Mouse (Mus musculus) liver, adult 2 months (tissue): ENCODE results near the gene Pla2g2d. TPM values are rescaled to one million over a fixed set of nuclear protein-coding genes. Genes with fewer than 3 reads are reported as not detected.

Experiments used
- DNase-seq: peaks from one replicate; pipeline ENCODE4 v3.0.0-alpha.2; 2011; ENCODE audit warnings: low read depth, low spot score; ENCODE audit errors: extremely low read depth
- H3K27ac ChIP-seq: fragments of 200-500 bp; replicated peaks from 2 replicates; pipeline ENCODE4 v1.5.1; 2012; ENCODE audit warnings: low read depth, mild to moderate bottlenecking, control low read depth, inconsistent platforms, low read length; ENCODE audit not compliant: insufficient read depth
- H3K27me3 ChIP-seq: fragments of 200-500 bp; 2 replicates; pipeline ENCODE4 v1.6.1; 2012; ENCODE audit warnings: mild to moderate bottlenecking, moderate library complexity, low read length, inconsistent platforms; ENCODE audit not compliant: control insufficient read depth, insufficient read depth
- H3K36me3 ChIP-seq: fragments of 200-500 bp; 2 replicates; pipeline ENCODE4 v1.6.1; 2012; ENCODE audit warnings: low read length, inconsistent platforms; ENCODE audit not compliant: control insufficient read depth, insufficient read depth
- H3K4me1 ChIP-seq: fragments of 200-500 bp; 2 replicates; pipeline ENCODE4 v1.6.1; 2011; ENCODE audit warnings: low read length; ENCODE audit not compliant: control insufficient read depth, insufficient read depth
- H3K4me3 ChIP-seq: fragments of 200-500 bp; 2 replicates; pipeline ENCODE4 v1.5.1; 2011; ENCODE audit warnings: low read depth, mild to moderate bottlenecking, control low read depth, low read length, moderate library complexity; ENCODE audit not compliant: insufficient read depth
- H3K79me2 ChIP-seq: fragments of 200-500 bp; 2 replicates; pipeline ENCODE4 v1.6.1; 2012; ENCODE audit warnings: inconsistent platforms, mild to moderate bottlenecking, low read length, moderate library complexity; ENCODE audit not compliant: control insufficient read depth, insufficient read depth
- H3K9ac ChIP-seq: fragments of 200-500 bp; 2 replicates; pipeline ENCODE4 v1.6.1; 2012; ENCODE audit warnings: low read depth, mild to moderate bottlenecking, control low read depth, inconsistent platforms, low read length
- CTCF ChIP-seq: fragments of 200-500 bp; IDR thresholded peaks from 2 replicates; pipeline ENCODE4 v1.5.1; 2011; ENCODE audit warnings: low read depth, low read length, control low read depth
- POLR2A ChIP-seq: fragments of 200-500 bp; IDR thresholded peaks from 2 replicates; pipeline ENCODE4 v1.6.1; 2011; ENCODE audit warnings: low read length, control low read depth; ENCODE audit not compliant: insufficient read depth; ENCODE audit errors: extremely low read depth
- WGBS: fragments of 180-500 bp; shearing (Covaris S2); methylation state at CpG from one replicate; pipeline ENCODE4 v1.1.7; 2018; 5-methylcytosine and 5-hydroxymethylcytosine counted together
- polyA plus RNA-seq: library from polyadenylated mRNA; depleted of rRNA; stranded (reverse); fragments of >200 nt; gene quantifications from 2 replicates; pipeline ENCODE4 v1.2.3, GENCODE M21; 2012
- total RNA-seq: library from RNA; depleted of rRNA; stranded (reverse); fragments of >200 nt; gene quantifications from 2 replicates; pipeline ENCODE4 v1.2.3, GENCODE M21; 2014

Gene Pla2g2d
- total and polyA plus RNA-seq, 2 experiments: not detected

DNA sequence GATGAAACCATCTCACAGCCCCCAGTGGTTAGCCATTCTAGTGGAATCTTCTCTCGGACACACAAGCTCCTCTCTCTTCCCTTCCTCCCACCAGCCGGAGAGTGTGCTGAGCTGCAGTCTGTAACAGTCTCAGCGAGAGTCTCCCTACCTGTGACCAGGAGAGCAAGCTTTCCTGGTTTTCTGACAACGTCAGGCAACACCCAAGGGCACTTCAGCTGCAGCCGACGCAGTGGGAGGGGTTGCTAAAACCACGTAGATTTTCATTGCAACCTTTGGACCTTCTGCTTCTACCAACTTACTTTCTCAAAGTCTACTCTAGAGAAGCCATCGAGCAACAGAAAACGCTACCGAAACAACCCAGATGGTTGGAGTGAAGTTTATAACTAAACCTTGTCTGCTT is 3.6 kb upstream of the Pla2g2d start:
- no peak for DNase-seq
- Histone ChIP-seq H3K79me2 (no peaks in the 10 kb centered on the region), H3K27me3 (no peaks in the 10 kb centered on the region), H3K27ac (no peak overlapping the region), H3K4me1 (no peaks in the 10 kb centered on the region), H3K36me3 (no peaks in the 10 kb centered on the region), H3K9ac (no peak overlapping the region), H3K4me3 (no peak overlapping the region)
- 60% methylated on average over 10 of the region's 10 CpGs for WGBS
- TF ChIP-seq POLR2A: no peak
- TF ChIP-seq CTCF: no peak

DNA sequence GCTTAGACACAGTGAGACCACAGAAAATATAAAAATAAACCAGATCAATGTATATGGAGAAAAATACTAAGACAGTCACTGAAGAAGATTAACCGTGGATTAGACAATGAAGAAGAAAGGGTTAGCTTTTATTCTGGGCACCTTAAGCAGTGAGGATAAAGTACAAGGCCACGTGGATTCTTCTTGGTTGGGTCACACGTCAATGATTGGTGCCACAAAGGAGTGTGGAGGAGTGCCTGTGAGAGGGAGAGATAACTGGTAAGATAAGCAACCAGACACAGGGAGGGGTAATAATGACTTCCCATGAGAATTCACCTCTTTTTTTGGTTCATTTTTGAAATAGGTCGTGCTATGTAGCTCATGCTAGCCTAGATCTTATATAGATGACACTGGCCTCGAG is 3.1 kb upstream of the Pla2g2d start:
- no peaks in the 10 kb centered on the region for H3K4me1 ChIP-seq
- H3K79me2 ChIP-seq: no peaks in the 10 kb centered on the region
- no peak for TF ChIP-seq CTCF
- TF ChIP-seq POLR2A: no peak
- no peak overlapping the region for H3K4me3 ChIP-seq
- no peaks in the 10 kb centered on the region for H3K36me3 ChIP-seq
- 75% methylated on average over 5 of the region's 5 CpGs for WGBS
- H3K27ac ChIP-seq: no peak overlapping the region
- no peaks in the 10 kb centered on the region for H3K27me3 ChIP-seq
- no peak for DNase-seq
- H3K9ac ChIP-seq: no peak overlapping the region

DNA sequence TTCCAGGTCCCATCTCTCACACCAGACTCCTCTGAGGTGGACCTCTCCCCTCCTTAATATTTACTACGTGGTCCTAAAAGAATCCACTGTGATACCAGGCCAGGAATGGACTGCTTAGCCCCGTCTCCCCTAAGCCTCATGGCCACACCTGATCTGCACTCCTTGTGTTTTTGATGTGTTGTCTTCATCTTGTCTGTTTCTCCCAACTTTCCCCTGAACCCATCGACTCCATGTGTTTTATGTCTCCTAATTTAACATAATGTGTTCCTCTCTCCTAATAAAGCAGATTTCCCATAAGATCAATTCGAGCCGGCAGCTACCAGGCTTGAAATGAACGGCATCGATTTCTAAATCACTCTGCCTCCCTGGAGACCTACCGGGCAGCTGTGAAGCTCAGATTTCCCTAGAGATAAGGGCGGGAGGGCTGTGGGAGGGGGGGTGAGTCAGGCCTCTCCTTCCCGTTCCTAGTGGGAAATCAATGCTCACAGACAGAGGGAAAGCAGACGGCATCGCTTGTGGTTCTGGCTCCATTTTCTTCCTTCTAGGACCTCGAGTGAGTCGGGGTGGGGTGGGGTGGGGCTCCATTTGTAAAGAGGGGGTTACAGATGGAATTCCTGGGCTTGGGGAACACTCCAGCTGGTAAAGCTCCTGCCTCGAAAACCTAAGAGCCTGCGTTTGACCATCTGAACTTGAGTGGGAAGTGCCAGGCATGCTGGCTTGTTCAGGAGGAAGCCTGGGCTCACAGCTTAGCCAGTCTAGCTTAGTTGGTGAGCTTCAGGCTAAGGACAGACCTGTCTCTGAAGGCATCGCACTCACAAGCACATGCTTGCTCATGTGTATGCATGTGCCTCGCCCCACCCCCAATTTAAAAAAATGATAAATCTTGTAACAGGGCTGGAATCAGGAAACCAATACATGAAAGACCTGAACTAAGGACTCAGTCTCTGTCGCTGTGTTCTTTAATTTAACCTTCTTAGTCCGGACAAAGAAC is 2.2 kb downstream of the Pla2g2d start:
- DNase-seq: no peak
- TF ChIP-seq POLR2A: no peak
- TF ChIP-seq CTCF: no peak
- H3K4me3 ChIP-seq: no peak overlapping the region
- no peak overlapping the region for H3K27ac ChIP-seq
- WGBS: 33% methylated on average over 20 of the region's 20 CpGs
- no peaks in the 10 kb centered on the region for H3K79me2 ChIP-seq
- no peaks in the 10 kb centered on the region for H3K27me3 ChIP-seq
- H3K4me1 ChIP-seq: no peaks in the 10 kb centered on the region
- no peak overlapping the region for H3K9ac ChIP-seq
- no peaks in the 10 kb centered on the region for H3K36me3 ChIP-seq

DNA sequence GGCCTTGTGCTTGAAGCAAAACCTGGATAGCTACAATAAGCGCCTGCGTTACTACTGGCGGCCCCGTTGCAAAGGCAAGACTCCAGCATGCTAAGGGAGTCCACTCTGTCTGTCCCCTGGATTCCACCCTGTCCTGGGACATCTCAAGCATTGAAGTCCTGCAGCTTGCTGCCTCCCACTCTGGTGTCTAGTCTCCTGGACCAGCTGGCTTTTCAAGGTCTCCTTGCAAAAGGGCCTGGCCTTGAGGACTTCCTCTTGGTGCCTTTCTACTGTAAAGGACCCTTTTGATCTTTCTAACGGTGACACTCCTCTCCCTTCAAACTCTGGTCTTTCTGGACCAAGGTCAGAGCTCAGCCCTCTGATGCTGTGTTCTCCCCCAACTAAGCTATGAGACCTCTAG is 4.8 kb downstream of the Pla2g2d start:
- Histone ChIP-seq H3K4me1 (no peaks in the 10 kb centered on the region), H3K79me2 (no peaks in the 10 kb centered on the region), H3K27ac (no peak overlapping the region), H3K9ac (no peak overlapping the region), H3K4me3 (no peak overlapping the region), H3K36me3 (no peaks in the 10 kb centered on the region), H3K27me3 (no peaks in the 10 kb centered on the region)
- TF ChIP-seq CTCF: no peak
- TF ChIP-seq POLR2A: no peak
- no peak for DNase-seq
- WGBS: 80% methylated on average over 5 of the region's 5 CpGs

DNA sequence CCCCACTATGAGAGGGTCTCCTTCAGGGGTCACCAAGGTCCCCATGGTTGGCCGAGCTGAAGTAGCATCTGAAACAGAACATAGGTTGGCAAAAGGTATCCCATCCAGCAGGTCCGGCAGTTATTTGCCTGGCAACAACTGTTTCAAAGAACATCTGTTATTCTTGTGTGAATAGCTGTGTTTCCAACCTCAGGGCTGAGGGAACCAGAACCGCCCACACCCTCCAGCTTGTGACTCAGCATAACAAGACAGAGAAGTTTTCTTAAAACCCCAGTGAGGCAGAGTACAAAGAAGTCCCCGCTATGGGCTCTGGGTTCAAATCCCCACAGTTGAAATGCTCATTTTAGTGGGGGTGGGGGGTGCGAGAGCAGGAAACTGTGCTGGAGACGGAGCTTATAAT is 6.6 kb downstream of the Pla2g2d start:
- no peaks in the 10 kb centered on the region for H3K27me3 ChIP-seq

GRCm38 (mm10) chr4:138785721-138786120 is 10.2 kb downstream of the Pla2g2d start:
- Histone ChIP-seq H3K27me3 (no peaks in the 10 kb centered on the region), H3K27ac (no peak overlapping the region; the same call in 1 of the 2 replicates), H3K4me3 (no peak overlapping the region), H3K79me2 (no peaks in the 10 kb centered on the region), H3K36me3 (no peaks in the 10 kb centered on the region), H3K9ac (no peak overlapping the region), H3K4me1 (no peaks in the 10 kb centered on the region)
- WGBS: 37% methylated on average over 4 of the region's 4 CpGs
- TF ChIP-seq CTCF (0 out of 2 replicates have a peak, but pooled peaks have one; percentile 6), POLR2A (no peak)
- DNase-seq: no peak

More for the DNA sequence above, 6.6 kb downstream of the Pla2g2d start:
- Histone ChIP-seq H3K36me3 (no peaks in the 10 kb centered on the region), H3K79me2 (no peaks in the 10 kb centered on the region), H3K4me3 (no peak overlapping the region), H3K27ac (no peak overlapping the region), H3K9ac (no peak overlapping the region), H3K4me1 (no peaks in the 10 kb centered on the region)
- DNase-seq: no peak
- TF ChIP-seq POLR2A (no peak), CTCF (no peak)
- 86% methylated on average over 6 of the region's 6 CpGs for WGBS
